Mouse (Mus musculus) bone marrow, adult 2 months (tissue): ENCODE measurements around the gene Phldb3.

Source experiments
- CTCF ChIP-seq: fragments of 200-500 bp; IDR thresholded peaks from 2 replicates; pipeline ENCODE4 v1.5.1; 2011; ENCODE audit warnings: low read length, control low read depth; ENCODE audit not compliant: control insufficient read depth, insufficient read depth
- POLR2A ChIP-seq: fragments of 200-500 bp; IDR thresholded peaks from 2 replicates; pipeline ENCODE4 v1.6.1; 2011; ENCODE audit warnings: low read depth, mild to moderate bottlenecking, control low read depth, low read length, borderline replicate concordance; ENCODE audit not compliant: control insufficient read depth

DNA sequence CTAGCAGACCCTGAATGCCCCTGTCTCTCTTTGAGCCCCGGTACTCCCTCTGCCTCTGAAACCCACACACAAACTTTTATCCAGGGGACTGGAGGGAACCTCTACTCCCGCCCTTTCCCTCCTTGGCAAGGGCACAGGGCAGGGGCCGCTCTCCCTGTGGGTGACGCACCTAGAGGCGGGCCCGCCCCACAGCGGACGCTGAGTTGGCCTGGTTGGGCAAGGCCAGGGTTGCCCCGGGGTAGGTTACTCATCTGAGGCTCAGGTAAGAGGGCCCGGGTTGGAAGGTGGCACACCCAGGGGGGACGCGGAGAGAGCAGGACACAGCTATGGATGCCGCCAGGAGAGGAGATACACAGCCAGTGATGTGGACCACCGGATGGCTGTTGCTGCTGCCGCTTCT lies 25.7 kb downstream of the Phldb3 start, which contains the start of gene Lypd3:
- no peak for TF ChIP-seq CTCF
- no peak for TF ChIP-seq POLR2A
